Mouse (Mus musculus): ENCODE results near the gene Coq4. TPM values are rescaled to one million over a fixed set of nuclear protein-coding genes. Genes with fewer than 3 reads are reported as not detected.

The Coq4 gene
- polyA plus RNA-seq, 1 experiment from 2014 or later = 27.2 TPM

DNA sequence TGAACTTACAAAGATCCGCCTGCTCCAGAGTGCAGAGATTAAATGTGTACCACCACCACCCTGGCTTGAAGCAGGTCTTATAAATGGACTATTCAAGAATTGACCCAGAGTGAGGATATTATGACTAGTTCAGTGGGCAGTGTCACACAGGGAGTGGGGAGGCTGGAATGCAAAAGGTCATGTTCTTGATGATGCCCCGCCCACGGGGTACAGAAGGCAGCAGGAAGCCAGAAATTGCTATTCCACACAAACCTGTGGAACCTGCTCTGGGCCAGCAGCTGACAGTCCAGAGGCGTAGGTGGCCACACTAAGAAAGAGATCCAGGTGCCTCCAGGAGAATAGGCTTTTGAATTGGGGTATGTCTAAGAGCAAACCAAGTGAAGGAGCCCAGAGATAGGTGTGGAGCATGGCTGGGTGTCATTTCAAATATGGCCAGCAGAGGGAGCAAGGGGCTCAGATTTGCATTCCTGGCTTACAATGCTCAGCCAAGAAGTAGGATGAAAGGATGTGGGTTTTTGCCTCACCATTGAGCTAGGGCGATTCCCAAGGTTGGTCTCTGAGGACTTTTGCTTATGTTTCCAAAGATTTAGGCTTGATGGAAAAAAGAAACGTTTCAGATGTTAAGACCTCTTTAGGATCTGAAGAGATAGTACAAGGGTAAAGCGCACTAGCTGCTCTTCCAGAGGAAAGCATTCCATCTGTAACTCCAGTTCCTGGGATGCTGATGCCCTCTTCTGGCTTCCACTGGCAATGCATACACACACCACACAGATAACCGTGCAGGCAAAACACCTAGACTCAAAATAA lies 30.3 kb downstream of the Coq4 start:
- Histone ChIP-seq H3K36me3 (ENCODE audit: control insufficient read depth, insufficient read depth) (peaks cover 18% of the 10 kb centered on the region), H3K9ac (ENCODE audit: low read length) (no peak overlapping the region), H3K27me3 (ENCODE audit: control insufficient read depth, insufficient read depth, low read length) (no peaks in the 10 kb centered on the region), H3K9me3 (replicated peaks; ENCODE audit: control insufficient read depth, low read length) (no peaks in the 10 kb centered on the region), H3K4me2 (ENCODE audit: low read depth, low read length) (0 out of 2 replicates have a peak overlapping the region, but pooled peaks have one; percentile 34), H3K4me3 (ENCODE audit: low read length) (no peak overlapping the region; the same call in 1 of the 2 replicates), H3K27ac (ENCODE audit: low read length) (0 out of 2 replicates have a peak overlapping the region, but pooled peaks have one; percentile 33), H3K4me1 (ENCODE audit: control insufficient read depth, insufficient read depth, low read length) (peaks cover 11% of the 10 kb centered on the region)
- ATAC-seq (replicated peaks; ENCODE audit: extremely low read depth, insufficient read depth, low FRiP score) = peak; percentile 71
- WGBS = 36% methylated on average over 8 of the region's 8 CpGs

GRCm38 (mm10) chr2:29819363-29819762 lies 32.1 kb downstream of the Coq4 start:
- no peak for ATAC-seq (replicated peaks; ENCODE audit: extremely low read depth, insufficient read depth, low FRiP score)
- no peaks in the 10 kb centered on the region for H3K27me3 ChIP-seq (ENCODE audit: control insufficient read depth, insufficient read depth, low read length)
- no peak overlapping the region for H3K4me3 ChIP-seq (ENCODE audit: low read length)
- H3K9ac ChIP-seq (ENCODE audit: low read length) = no peak overlapping the region
- H3K9me3 ChIP-seq (replicated peaks; ENCODE audit: control insufficient read depth, low read length) = no peaks in the 10 kb centered on the region
- H3K4me1 ChIP-seq (ENCODE audit: control insufficient read depth, insufficient read depth, low read length) = peaks cover 11% of the 10 kb centered on the region
- H3K36me3 ChIP-seq (ENCODE audit: control insufficient read depth, insufficient read depth) = peaks cover 9% of the 10 kb centered on the region
- H3K4me2 ChIP-seq (ENCODE audit: low read depth, low read length) = peak overlapping the region; percentile 83; the same call in 1 of the 2 replicates
- H3K27ac ChIP-seq (ENCODE audit: low read length) = peak overlapping the region; percentile 89
- WGBS = 31% methylated on average over 2 of the region's 2 CpGs

DNA sequence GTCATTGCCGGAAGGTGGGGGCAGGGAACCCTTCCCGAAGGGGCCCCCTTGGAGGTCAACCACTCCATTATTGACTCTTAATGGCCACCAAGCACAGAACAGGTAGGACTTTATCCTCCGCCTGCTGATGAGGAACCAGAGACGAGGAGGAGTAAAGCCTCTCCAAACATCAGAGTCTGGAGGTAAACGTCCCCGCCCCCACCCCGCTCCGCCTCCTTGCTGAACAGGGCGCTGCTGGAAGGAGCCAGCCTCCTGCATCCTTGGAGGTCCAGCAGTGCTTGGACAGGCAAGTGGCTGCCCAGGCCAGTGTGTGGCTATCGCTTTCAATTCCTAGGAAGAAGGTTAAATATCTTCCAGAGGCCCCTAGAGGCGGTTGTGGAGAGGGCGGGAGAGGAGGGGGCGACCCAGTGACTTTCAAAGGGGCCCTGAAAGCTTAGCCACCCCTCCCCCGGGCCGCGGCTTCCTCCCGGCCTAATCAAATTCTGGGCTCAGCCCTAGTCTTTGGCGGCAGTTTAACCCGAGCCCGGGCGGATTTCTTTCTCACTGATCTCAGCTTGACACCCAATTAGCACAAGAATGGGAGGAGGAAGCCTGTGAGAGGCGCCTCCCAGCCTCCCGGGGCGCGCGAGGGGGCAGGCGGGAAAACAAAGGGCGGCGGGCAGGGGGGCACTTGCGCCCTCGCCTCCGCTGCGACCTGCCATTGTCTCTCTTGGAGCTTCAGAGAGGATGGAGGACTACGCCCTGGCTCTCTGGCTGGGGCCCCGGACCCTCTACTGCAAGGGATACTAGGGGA lies 32.9 kb downstream of the Coq4 start, which contains the start of gene Urm1:
TSS of gene Urm1 (plus strand) at position 51 of the 793 bp plus-strand sequence.
- H3K27me3 ChIP-seq (ENCODE audit: control insufficient read depth, insufficient read depth, low read length) = no peaks in the 10 kb centered on the region
- H3K9ac ChIP-seq (ENCODE audit: low read length) = peak within 1 kb of the TSS; percentile 82
- peaks cover 11% of the 10 kb centered on the region for H3K4me1 ChIP-seq (ENCODE audit: control insufficient read depth, insufficient read depth, low read length)
- peak; percentile 68 for ATAC-seq (replicated peaks; ENCODE audit: extremely low read depth, insufficient read depth, low FRiP score)
- 2% methylated on average over 35 of the region's 35 CpGs for WGBS
- H3K4me3 ChIP-seq (ENCODE audit: low read length) = peak within 1 kb of the TSS; percentile 60
- H3K9me3 ChIP-seq (replicated peaks; ENCODE audit: control insufficient read depth, low read length) = no peaks in the 10 kb centered on the region
- peak within 1 kb of the TSS; percentile 83 for H3K4me2 ChIP-seq (ENCODE audit: low read depth, low read length)
- peaks cover 9% of the 10 kb centered on the region for H3K36me3 ChIP-seq (ENCODE audit: control insufficient read depth, insufficient read depth)
- peak within 1 kb of the TSS; percentile 89 for H3K27ac ChIP-seq (ENCODE audit: low read length)

DNA sequence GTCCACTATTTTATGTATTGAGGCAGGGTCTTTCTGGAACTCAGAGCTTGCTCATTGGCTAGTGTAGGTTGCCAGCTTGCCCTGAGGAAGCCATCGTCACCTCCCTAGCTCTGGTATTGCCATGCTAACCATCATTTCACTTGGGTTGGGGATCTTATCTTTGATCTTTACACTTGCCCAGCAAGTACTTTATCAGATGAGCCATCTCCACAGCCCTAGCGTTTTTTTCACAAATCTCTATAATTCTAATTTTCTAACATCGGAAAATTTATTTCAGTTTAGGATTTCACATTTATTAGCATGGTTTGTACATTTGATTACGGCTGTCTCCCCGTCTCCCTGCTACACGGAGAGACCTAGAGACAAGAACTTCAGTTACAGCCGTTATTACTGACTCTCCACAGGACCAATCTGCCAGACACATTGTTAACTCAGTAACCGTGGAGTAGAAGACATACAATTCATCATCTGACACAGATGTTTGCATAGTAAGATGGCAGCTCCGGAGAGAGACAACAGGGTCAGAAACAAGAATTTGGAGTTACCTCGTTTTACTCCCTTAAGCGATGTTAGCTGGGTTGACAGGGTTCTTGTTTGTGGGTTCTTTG lies 39.1 kb downstream of the Coq4 start:
- peak overlapping the region; percentile 84 for H3K4me2 ChIP-seq (ENCODE audit: low read depth, low read length)
- no peaks in the 10 kb centered on the region for H3K36me3 ChIP-seq (ENCODE audit: control insufficient read depth, insufficient read depth)
- no peaks in the 10 kb centered on the region for H3K9me3 ChIP-seq (replicated peaks; ENCODE audit: control insufficient read depth, low read length)
- peaks cover 12% of the 10 kb centered on the region for H3K4me1 ChIP-seq (ENCODE audit: control insufficient read depth, insufficient read depth, low read length)
- H3K9ac ChIP-seq (ENCODE audit: low read length) = peak overlapping the region; percentile 75
- H3K27me3 ChIP-seq (ENCODE audit: control insufficient read depth, insufficient read depth, low read length) = no peaks in the 10 kb centered on the region
- 12% methylated on average over 11 of the region's 11 CpGs for WGBS
- no peak for ATAC-seq (replicated peaks; ENCODE audit: extremely low read depth, insufficient read depth, low FRiP score)
- peak overlapping the region; percentile 88 for H3K27ac ChIP-seq (ENCODE audit: low read length)
- H3K4me3 ChIP-seq (ENCODE audit: low read length) = peak overlapping the region; percentile 83

DNA sequence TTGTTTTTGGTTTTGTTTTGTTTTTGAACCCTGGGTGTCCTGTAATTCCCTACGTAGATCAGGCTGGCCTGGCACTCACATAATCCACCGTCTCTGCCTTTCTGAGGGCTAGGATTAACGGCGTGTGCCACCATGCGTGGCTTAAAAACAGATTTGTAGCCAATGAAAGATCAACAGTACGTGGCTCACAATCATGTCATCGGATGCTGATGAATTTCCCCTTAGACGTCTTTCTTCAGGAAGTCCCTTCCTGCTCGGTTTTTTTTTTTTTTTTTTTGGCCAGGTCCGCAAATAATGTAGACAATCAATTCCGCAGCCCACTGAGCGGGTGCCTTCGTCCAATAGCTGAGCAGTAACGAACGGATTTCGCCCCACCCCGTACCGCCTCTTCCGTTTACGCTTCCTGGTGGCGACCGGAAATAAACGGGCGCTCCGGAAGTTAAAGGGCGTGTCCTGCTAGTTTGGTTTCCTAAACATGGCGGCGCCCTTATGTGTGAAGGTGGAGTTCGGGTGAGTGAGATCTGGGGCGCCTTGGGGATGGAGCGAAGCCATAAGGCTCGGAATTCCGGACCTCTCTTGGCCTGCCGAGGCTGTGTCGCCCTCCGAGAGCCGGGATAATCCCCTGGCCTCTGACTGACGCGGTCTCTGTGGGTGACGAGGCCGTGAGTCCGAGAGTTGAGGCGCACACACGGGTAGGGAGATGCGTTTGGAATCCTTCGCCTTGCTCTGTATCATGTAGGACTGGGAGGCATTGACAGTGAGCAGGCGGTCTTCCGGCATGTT lies 39.8 kb downstream of the Coq4 start:
- under 1% methylated on average over 48 of the region's 48 CpGs for WGBS
- H3K27ac ChIP-seq (ENCODE audit: low read length) = peak overlapping the region; percentile 88
- peak overlapping the region; percentile 83 for H3K4me3 ChIP-seq (ENCODE audit: low read length)
- peak; percentile 98 for ATAC-seq (replicated peaks; ENCODE audit: extremely low read depth, insufficient read depth, low FRiP score)
- H3K4me2 ChIP-seq (ENCODE audit: low read depth, low read length) = peak overlapping the region; percentile 84
- H3K9ac ChIP-seq (ENCODE audit: low read length) = peak overlapping the region; percentile 87
- H3K27me3 ChIP-seq (ENCODE audit: control insufficient read depth, insufficient read depth, low read length) = no peaks in the 10 kb centered on the region
- H3K4me1 ChIP-seq (ENCODE audit: control insufficient read depth, insufficient read depth, low read length) = peaks cover 12% of the 10 kb centered on the region
- H3K9me3 ChIP-seq (replicated peaks; ENCODE audit: control insufficient read depth, low read length) = no peaks in the 10 kb centered on the region
- H3K36me3 ChIP-seq (ENCODE audit: control insufficient read depth, insufficient read depth) = no peaks in the 10 kb centered on the region

- H3K4me1 ChIP-seq (ENCODE audit: control insufficient read depth, insufficient read depth, low read length) = peaks cover 12% of the 10 kb centered on the region
- H3K4me2 ChIP-seq (ENCODE audit: low read depth, low read length) = peak overlapping the region; percentile 78
- no peak overlapping the region for H3K27ac ChIP-seq (ENCODE audit: low read length)
- H3K9ac ChIP-seq (ENCODE audit: low read length) = peak overlapping the region; percentile 87
- H3K4me3 ChIP-seq (ENCODE audit: low read length) = peak overlapping the region; percentile 83
- no peaks in the 10 kb centered on the region for H3K9me3 ChIP-seq (replicated peaks; ENCODE audit: control insufficient read depth, low read length)
- no peaks in the 10 kb centered on the region for H3K27me3 ChIP-seq (ENCODE audit: control insufficient read depth, insufficient read depth, low read length)
- ATAC-seq (replicated peaks; ENCODE audit: extremely low read depth, insufficient read depth, low FRiP score) = no peak
- no peaks in the 10 kb centered on the region for H3K36me3 ChIP-seq (ENCODE audit: control insufficient read depth, insufficient read depth)
- under 1% methylated on average over 12 of the region's 12 CpGs for WGBS
These were observed 40.4 kb downstream of the Coq4 start for GRCm38 (mm10) chr2:29827709-29828024.

GRCm38 (mm10) chr2:29831106-29831505 lies 43.8 kb downstream of the Coq4 start:
- ATAC-seq (replicated peaks; ENCODE audit: extremely low read depth, insufficient read depth, low FRiP score) = no peak
- no peaks in the 10 kb centered on the region for H3K9me3 ChIP-seq (replicated peaks; ENCODE audit: control insufficient read depth, low read length)
- no peak overlapping the region for H3K4me2 ChIP-seq (ENCODE audit: low read depth, low read length)
- no peak overlapping the region for H3K9ac ChIP-seq (ENCODE audit: low read length)
- H3K27me3 ChIP-seq (ENCODE audit: control insufficient read depth, insufficient read depth, low read length) = no peaks in the 10 kb centered on the region
- no peak overlapping the region for H3K27ac ChIP-seq (ENCODE audit: low read length)
- H3K4me1 ChIP-seq (ENCODE audit: control insufficient read depth, insufficient read depth, low read length) = peaks cover 11% of the 10 kb centered on the region
- peaks cover 8% of the 10 kb centered on the region for H3K36me3 ChIP-seq (ENCODE audit: control insufficient read depth, insufficient read depth)
- no peak overlapping the region for H3K4me3 ChIP-seq (ENCODE audit: low read length)
- 79% methylated on average over 4 of the region's 4 CpGs for WGBS

GRCm38 (mm10) chr2:29833796-29834195 lies 46.5 kb downstream of the Coq4 start:
- no peak overlapping the region for H3K27ac ChIP-seq (ENCODE audit: low read length)
- no peaks in the 10 kb centered on the region for H3K27me3 ChIP-seq (ENCODE audit: control insufficient read depth, insufficient read depth, low read length)
- WGBS = 96% methylated on average over 5 of the region's 5 CpGs
- H3K36me3 ChIP-seq (ENCODE audit: control insufficient read depth, insufficient read depth) = peaks cover 8% of the 10 kb centered on the region
- no peak overlapping the region for H3K4me3 ChIP-seq (ENCODE audit: low read length)
- ATAC-seq (replicated peaks; ENCODE audit: extremely low read depth, insufficient read depth, low FRiP score) = no peak
- no peak overlapping the region for H3K4me2 ChIP-seq (ENCODE audit: low read depth, low read length)
- H3K9ac ChIP-seq (ENCODE audit: low read length) = no peak overlapping the region
- H3K4me1 ChIP-seq (ENCODE audit: control insufficient read depth, insufficient read depth, low read length) = no peaks in the 10 kb centered on the region
- no peaks in the 10 kb centered on the region for H3K9me3 ChIP-seq (replicated peaks; ENCODE audit: control insufficient read depth, low read length)

All from heart, embryonic 16.5 days (tissue).